In genomic region chr17:76703823-76704222, GRCm38 (mm10) we compare ENCODE assay signal across 19 mouse cellular contexts.
DNase-seq lines count a peak whose midpoint lies in the region; TF ChIP-seq lines count a peak whose summit lies in the region.
"Had no signal": no experiment of that assay in that cellular context is flagged by ENCODE, and none has a peak within 500 bp of the region (broad histone marks: within the 10 kb centered on the region; RNA-seq: fewer than 3 reads in every experiment).

No protein-coding gene starts in this region.

- DNase-seq in MEL (ENCODE audit: low read depth, low spot score) (peak; percentile 49), MEL-GATA-1-ER (ENCODE audit: extremely low read depth, low read depth) (peak; percentile 8)
- DNase-seq in cerebellum, adult 18-20 months, result no peak
- no peak for DNase-seq in embryo, embryonic 9.5 days (ENCODE audit: extremely low spot score)
- DNase-seq: adrenal gland, adult 2 months; adrenal gland, adult 8-10 months; adrenal gland, postnatal 10 days; adrenal gland, postnatal 14 days; adrenal gland, postnatal 25 days; adrenal gland, postnatal 36 days; B cell, adult 2 months; cerebellum, adult 11 months; cerebellum, adult 11-12 months; cerebellum, adult 2 months; cerebellum, adult 8-10 months; cerebellum, adult 9-10 months had no signal

- H3K9me3 ChIP-seq in MEL (replicated peaks; ENCODE audit: insufficient read depth, low read length), result no peaks in the 10 kb centered on the region

- H3K9ac ChIP-seq in MEL (ENCODE audit: control insufficient read depth, low read depth, low read length, poor library complexity, severe bottlenecking), result no peak overlapping the region

- H3K27me3 ChIP-seq in MEL (ENCODE audit: control insufficient read depth in 1 of 2, insufficient read depth in 2 of 2, low read length in 2 of 2), result no peaks in the 10 kb centered on the region
- H3K27me3 ChIP-seq: CH12.LX, Patski had no signal

- TF ChIP-seq RAD21 in MEL (IDR thresholded peaks at IDR 0.05; ENCODE audit: low read depth, low read length), result no peak

- no peak for TF ChIP-seq CTCF in MEL (IDR thresholded peaks at IDR 0.05 in 2 of 3, conservative IDR thresholded peaks at IDR 0.05 in 1 of 3; ENCODE audit: control insufficient read depth in 1 of 3, insufficient read depth in 1 of 3, low read depth in 2 of 3, low read length in 3 of 3, poor library complexity in 1 of 3, severe bottlenecking in 1 of 3)

- H3K27ac ChIP-seq in MEL (ENCODE audit: control insufficient read depth, low read depth, low read length), result no peak overlapping the region

- peaks cover 4 to 5% of the 10 kb centered on the region in 2 experiments for H3K4me1 ChIP-seq in MEL (ENCODE audit: control insufficient read depth in 1 of 2, insufficient read depth in 2 of 2, low read length in 2 of 2)

- TF ChIP-seq POLR2A in MEL (IDR thresholded peaks at IDR 0.05; ENCODE audit: control insufficient read depth in 1 of 2, insufficient read depth in 1 of 2, low read depth in 1 of 2, low read length in 2 of 2, poor library complexity in 1 of 2), result no peak

- H3K4me3 ChIP-seq in MEL (ENCODE audit: control insufficient read depth in 1 of 2, insufficient read depth in 1 of 2, low read depth in 2 of 2, low read length in 2 of 2), result no peak overlapping the region

- H3K79me2 ChIP-seq in MEL (ENCODE audit: control insufficient read depth, insufficient read depth, low read length, poor library complexity), result no peaks in the 10 kb centered on the region

- peak; percentile 85 to 86 for TF ChIP-seq EP300 in MEL (IDR thresholded peaks at IDR 0.05; ENCODE audit: low read depth in 1 of 2, low read length in 2 of 2)

- peaks cover 0 to 8% of the 10 kb centered on the region in 2 experiments; a peak in 2 of 4 replicates for H3K36me3 ChIP-seq in MEL (ENCODE audit: control insufficient read depth in 1 of 2, insufficient read depth in 2 of 2, low read length in 2 of 2)
- H3K36me3 ChIP-seq: G1E had no signal

TF ChIP-seq in MEL, 35 proteins besides CTCF, POLR2A, EP300 and RAD21:
- peak; percentile 63; the same call in 1 of the 2 replicates for TF ChIP-seq MEF2A (IDR thresholded peaks at IDR 0.05; ENCODE audit: extremely low read depth, insufficient replicate concordance, low read depth, low read length, poor library complexity, severe bottlenecking)
- TF ChIP-seq NELFE (IDR thresholded peaks at IDR 0.05; ENCODE audit: low read depth, low read length), result no peak
- 0 out of 2 replicates have a peak, but pooled peaks have one; percentile 44 for TF ChIP-seq ETS1 (IDR thresholded peaks at IDR 0.05; ENCODE audit: low read depth, low read length)
- TF ChIP-seq ELF1 (IDR thresholded peaks at IDR 0.05; ENCODE audit: low read depth, low read length), result no peak
- TF ChIP-seq MAFK (IDR thresholded peaks at IDR 0.05; ENCODE audit: borderline replicate concordance, low read depth, low read length), result no peak
- TF ChIP-seq CHD2 (IDR thresholded peaks at IDR 0.05; ENCODE audit: low read length), result no peak
- TF ChIP-seq ZNF384 (IDR thresholded peaks at IDR 0.05; ENCODE audit: low read depth, low read length), result peak; percentile 97
- TF ChIP-seq GATA1 (IDR thresholded peaks at IDR 0.05; ENCODE audit: low read depth, low read length), result peak; percentile 77
- TF ChIP-seq TBP (IDR thresholded peaks at IDR 0.05; ENCODE audit: low read depth, low read length), result no peak
- TF ChIP-seq RCOR1 (IDR thresholded peaks at IDR 0.05; ENCODE audit: low read depth, low read length), result peak; percentile 69
- no peak for TF ChIP-seq USF2 (IDR thresholded peaks at IDR 0.05; ENCODE audit: borderline replicate concordance in 1 of 2, insufficient read depth in 1 of 2, low read depth in 1 of 2, low read length in 2 of 2)
- TF ChIP-seq GABPA (IDR thresholded peaks at IDR 0.05; ENCODE audit: low read depth, low read length), result no peak
- no peak for TF ChIP-seq MAZ (IDR thresholded peaks at IDR 0.05; ENCODE audit: low read depth, low read length)
- TF ChIP-seq UBTF (IDR thresholded peaks at IDR 0.05; ENCODE audit: borderline replicate concordance, insufficient read depth, low read depth, low read length), result no peak
- TF ChIP-seq KAT2A (conservative IDR thresholded peaks at IDR 0.05; ENCODE audit: low read depth, low read length), result no peak
- no peak for TF ChIP-seq SMC3 (IDR thresholded peaks at IDR 0.05; ENCODE audit: low read depth, low read length)
- 0 out of 2 replicates have a peak, but pooled peaks have one; percentile 25 for TF ChIP-seq MYB (IDR thresholded peaks at IDR 0.05; ENCODE audit: low read depth, low read length)
- no peak for TF ChIP-seq POLR2AphosphoS5 (IDR thresholded peaks at IDR 0.05; ENCODE audit: borderline replicate concordance, low read depth, low read length)
- no peak for TF ChIP-seq CHD1 (IDR thresholded peaks at IDR 0.05; ENCODE audit: low read depth, low read length)
- TF ChIP-seq ZMIZ1 (IDR thresholded peaks at IDR 0.05; ENCODE audit: low read depth, low read length), result no peak
- TF ChIP-seq E2F4 (IDR thresholded peaks at IDR 0.05; ENCODE audit: borderline replicate concordance, low read depth, low read length), result no peak
- peak; percentile 76 for TF ChIP-seq TCF12 (IDR thresholded peaks at IDR 0.05; ENCODE audit: low read depth, low read length)
TF ChIP-seq in MEL: peak in this region for 7.

Comparison
In these comparisons a context has a peak if more than half of its experiments do, and no peak if none do; other contexts are left out.
1. DNase-seq: peak in MEL (single experiment) and MEL-GATA-1-ER (single experiment); none in cerebellum, adult 18-20 months (0 of 2) and embryo, embryonic 9.5 days (single experiment).